In the genomic region with DNA sequence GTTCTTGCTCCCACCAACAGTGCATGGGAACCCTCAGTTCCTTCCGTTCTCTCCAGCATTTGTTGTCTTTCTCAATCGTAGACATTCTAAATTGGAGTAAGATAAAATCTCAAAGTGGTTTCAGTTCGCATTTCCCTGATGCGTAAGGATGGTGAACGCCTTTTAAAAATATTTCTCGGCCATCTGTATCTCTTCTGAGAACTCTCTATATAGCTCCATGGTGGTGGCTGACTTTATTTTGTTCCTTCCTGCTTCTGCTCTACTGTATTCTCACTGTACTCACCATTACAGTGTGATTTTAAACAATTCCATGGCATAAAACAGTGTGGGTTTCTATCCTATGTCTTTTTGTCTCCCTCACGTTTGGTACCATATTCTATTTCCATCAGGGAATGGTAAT, we compare ENCODE assay signal across 31 mouse cellular contexts. TPM values are rescaled to one million over a fixed set of nuclear protein-coding genes. Genes with fewer than 3 reads are reported as not detected.
"Had no signal": no experiment of that assay in that cellular context is flagged by ENCODE, and none has a peak within 500 bp of the region (broad histone marks: within the 10 kb centered on the region; RNA-seq: fewer than 3 reads in every experiment).

No protein-coding gene starts in this region.

- ATAC-seq: hindbrain, postnatal 0 days; intestine, embryonic 16.5 days; liver, embryonic 12.5 days had no signal

- DNase-seq: gastrocnemius, postnatal 14 days; gastrocnemius, postnatal 36 days; heart, adult 2 months; heart, postnatal 14 days; heart, postnatal 36 days; kidney, adult 11 months; kidney, adult 2 months; kidney, adult 9 months; kidney, postnatal 14 days; kidney, postnatal 36 days; layer of hippocampus, postnatal 36 days; left cerebral cortex, postnatal 4 days had no signal

- H3K4me3 ChIP-seq: heart, adult 2 months; heart, embryonic 13.5 days; heart, embryonic 15.5 days; hindbrain, embryonic 13.5 days; hindbrain, embryonic 15.5 days; kidney, embryonic 15.5 days; limb, embryonic 13.5 days; limb, embryonic 15.5 days; liver, embryonic 12.5 days had no signal

- H3K27ac ChIP-seq: heart, adult 2 months; heart, embryonic 13.5 days; heart, embryonic 15.5 days; hindbrain, embryonic 13.5 days; hindbrain, embryonic 15.5 days; hindbrain, postnatal 0 days; kidney, embryonic 15.5 days; kidney, postnatal 0 days; limb, embryonic 13.5 days; limb, embryonic 15.5 days; liver, embryonic 12.5 days; liver, embryonic 14.5 days had no signal

RNA-seq across cellular contexts. Expression of a gene that starts 26.3 kb away (rescaled TPM):
- total RNA-seq: gastrocnemius, adult 18-20 months; gastrocnemius, adult 8-10 months; gastrocnemius, postnatal 14 days; gastrocnemius, postnatal 36 days; heart, adult 2 months; heart, postnatal 14 days; heart, postnatal 36 days; hematopoietic stem cell, adult 5-6 weeks; hindbrain, postnatal 0 days; layer of hippocampus, adult 8-10 months; layer of hippocampus, postnatal 14 days; layer of hippocampus, postnatal 36 days; left cerebral cortex, adult 18-20 months; left cerebral cortex, postnatal 10 days; left cerebral cortex, postnatal 4 days had no signal
